Mouse (Mus musculus) liver, adult (tissue): ENCODE measurements at regions not wholly inside any gene's neighbourhood (a gene's known extent, or its start where the extent isn't known, plus 50 kb on each side); places are given as distances from the start of the nearest gene placed in this dataset.

Experiments used
- GATA4 ChIP-seq: IDR thresholded peaks from 2 replicates; pipeline ENCODE4 v1.6.1; 2014; ENCODE audit warnings: mild to moderate bottlenecking, low read length; ENCODE audit not compliant: insufficient replicate concordance

DNA sequence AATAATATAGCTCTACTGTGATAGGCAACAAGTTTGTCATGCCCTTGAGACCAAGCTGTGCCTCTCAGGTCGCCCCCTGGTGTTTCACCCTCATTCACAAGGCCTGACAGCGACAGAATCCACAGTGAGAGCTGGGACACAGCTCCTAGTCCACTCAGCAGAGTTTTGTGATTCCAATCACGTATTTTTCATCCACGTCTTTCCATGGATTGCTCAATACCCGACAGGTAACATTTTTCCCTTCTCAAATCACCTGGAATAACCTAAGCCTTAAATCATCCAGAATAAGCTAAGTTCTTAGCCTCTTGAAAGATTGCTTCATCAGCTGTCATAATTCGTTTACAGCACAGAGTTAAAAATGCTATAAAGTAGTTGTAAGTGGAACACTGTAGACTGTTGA is 211.3 kb downstream of the Ccdc91 start:
- no peak for TF ChIP-seq GATA4

GRCm38 (mm10) chr6:147698255-147698654 is 222.6 kb downstream of the Ccdc91 start:
- TF ChIP-seq GATA4, result no peak

GRCm38 (mm10) chr6:147699449-147699848 is 223.8 kb downstream of the Ccdc91 start:
- TF ChIP-seq GATA4, result no peak

- no peak for TF ChIP-seq GATA4
Measured at GRCm38 (mm10) chr6:147700629-147701028, 225.0 kb downstream of the Ccdc91 start.

GRCm38 (mm10) chr6:147701956-147702355 is 226.3 kb downstream of the Ccdc91 start:
- no peak for TF ChIP-seq GATA4

- no peak for TF ChIP-seq GATA4
Measured at GRCm38 (mm10) chr6:147704297-147704696, 228.7 kb downstream of the Ccdc91 start.

DNA sequence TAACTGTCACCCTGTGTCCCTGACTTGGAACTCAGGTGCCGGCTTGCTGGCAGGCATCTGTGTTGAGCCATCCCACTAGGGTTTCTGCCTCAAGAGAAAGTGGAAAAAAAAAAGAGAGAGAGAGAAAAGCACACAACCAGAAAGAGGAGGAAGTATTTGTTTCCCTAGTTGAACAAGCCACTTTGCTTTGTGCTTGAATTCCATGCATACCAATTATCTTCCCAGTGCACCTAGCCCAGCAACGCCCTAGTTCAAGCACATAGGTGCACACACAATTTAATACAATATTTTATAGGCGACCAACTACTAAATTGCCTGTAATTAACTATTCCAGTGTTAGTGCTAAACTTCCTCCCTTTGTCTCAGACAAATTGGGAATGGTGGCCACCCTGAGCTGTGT is 230.3 kb downstream of the Ccdc91 start:
- TF ChIP-seq GATA4, result no peak

DNA sequence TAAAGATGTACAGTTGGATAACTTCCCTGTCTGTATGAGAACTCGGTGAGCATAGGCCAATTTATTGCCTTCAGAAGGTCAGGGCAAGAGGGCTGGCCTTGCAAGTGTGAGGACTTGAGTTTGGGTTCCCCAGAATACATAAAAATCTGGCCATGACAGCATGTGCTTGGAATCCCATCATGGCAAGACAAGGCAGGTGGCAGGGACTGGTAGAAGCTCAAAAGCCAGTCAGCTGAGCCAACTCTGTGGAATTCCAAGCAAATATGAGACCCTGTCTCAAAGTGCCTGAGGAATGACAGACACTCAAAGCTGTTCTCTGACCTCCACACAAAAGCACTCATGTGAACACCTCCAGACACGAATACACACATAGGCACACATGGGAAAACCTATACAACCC is 231.1 kb downstream of the Ccdc91 start:
- no peak for TF ChIP-seq GATA4

DNA sequence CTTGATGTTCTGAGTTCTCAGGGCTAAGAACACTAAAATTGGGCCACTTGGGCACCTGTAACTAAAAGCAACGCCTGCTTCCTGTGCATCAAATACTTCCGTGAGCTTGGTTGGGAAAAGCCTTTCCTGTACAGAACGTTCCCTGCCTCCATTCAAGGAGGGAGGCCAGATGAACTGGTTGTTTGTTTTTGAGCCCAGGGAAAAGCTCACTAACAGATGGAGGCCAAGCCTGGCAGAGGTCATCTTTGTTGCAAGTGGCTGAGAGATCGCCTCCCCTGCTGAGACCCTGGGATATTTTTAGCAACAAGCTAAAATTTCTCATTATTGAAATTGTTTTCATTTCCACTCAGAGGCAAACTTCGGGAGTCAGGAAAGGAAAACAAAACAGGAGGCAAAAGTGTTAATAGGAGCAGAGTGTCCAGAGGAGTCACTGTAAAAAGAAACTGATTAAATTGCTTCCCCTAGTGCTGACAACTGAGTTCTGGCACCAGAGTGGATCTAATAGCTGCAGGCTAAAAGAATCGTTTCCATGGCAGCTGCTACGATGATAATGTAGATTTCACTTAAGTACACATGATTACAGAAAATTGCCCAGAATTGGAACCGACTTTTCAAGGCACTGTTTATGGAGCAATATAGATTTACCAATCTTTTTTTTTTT is 242.6 kb downstream of the Ccdc91 start:
- no peak for TF ChIP-seq GATA4

- TF ChIP-seq GATA4, result no peak
Measured at GRCm38 (mm10) chr6:147718713-147719490, 243.3 kb downstream of the Ccdc91 start.

DNA sequence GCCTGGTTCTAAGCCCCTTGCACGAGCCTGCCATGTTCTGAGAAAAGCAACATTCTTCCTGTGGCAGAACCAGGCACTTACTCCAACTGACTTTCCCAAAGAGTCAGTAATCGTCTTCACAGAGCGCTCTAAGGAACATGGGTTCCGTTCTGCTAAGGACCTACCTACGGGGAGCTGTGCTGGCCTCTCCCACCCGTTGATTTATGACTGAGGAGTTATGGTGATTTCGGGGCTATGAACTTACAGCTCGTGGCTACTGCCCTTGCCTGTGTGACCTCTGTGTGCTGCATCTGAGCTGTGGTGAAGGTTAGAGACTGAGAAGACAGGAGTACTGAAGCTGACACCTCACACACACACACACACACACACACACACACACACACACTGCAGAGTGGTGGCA is 243.9 kb downstream of the Ccdc91 start:
- no peak for TF ChIP-seq GATA4

- TF ChIP-seq GATA4, result no peak
Measured at GRCm38 (mm10) chr6:147723336-147723735, 247.7 kb downstream of the Ccdc91 start.

DNA sequence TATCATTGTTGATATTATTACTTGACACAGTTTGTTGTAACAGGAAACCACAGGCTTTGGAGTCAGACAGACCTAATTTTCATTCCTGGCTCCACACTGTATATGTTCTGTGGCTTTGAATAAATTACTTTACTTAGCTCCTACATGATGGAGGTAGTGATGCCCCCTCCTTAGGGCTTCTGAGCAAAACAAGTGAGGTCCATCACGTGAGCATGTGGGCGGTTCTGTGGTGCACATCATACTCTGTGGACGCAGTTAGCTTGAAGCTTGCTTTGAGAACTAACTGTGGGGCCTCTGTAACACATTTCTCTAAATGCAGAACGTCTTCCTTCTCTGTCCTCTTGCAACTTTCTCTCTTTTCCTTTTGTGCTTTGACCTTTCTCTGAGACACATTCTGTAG is 251.4 kb downstream of the Ccdc91 start:
- TF ChIP-seq GATA4, result no peak

GRCm38 (mm10) chr6:147727644-147728533 is 252.3 kb downstream of the Ccdc91 start:
- no peak for TF ChIP-seq GATA4

GRCm38 (mm10) chr6:147729721-147730120 is 254.1 kb downstream of the Ccdc91 start:
- TF ChIP-seq GATA4, result no peak
